Mouse (Mus musculus) limb, embryonic 13.5 days (tissue): ENCODE data around the gene Psmd9. TPM values are rescaled to one million over a fixed set of nuclear protein-coding genes. Genes with fewer than 3 reads are reported as not detected.

ENCODE experiments used
- ATAC-seq: fragments of 200-750 bp; cut with Nextera tagmentation; 2 replicates; pipeline ENCODE4 v1.8.0; 2017; ENCODE audit warnings: low read depth, moderate number of reproducible peaks, moderate TSS enrichment; ENCODE audit not compliant: low FRiP score
- H3K27ac ChIP-seq: fragments of 300-500 bp; sonication (generic); 2 replicates; pipeline ENCODE4 v1.5.1; 2015; ENCODE audit warnings: inconsistent platforms, mild to moderate bottlenecking, moderate library complexity
- H3K27me3 ChIP-seq: fragments of 300-500 bp; sonication (generic); 2 replicates; pipeline ENCODE4 v1.6.1; 2015; ENCODE audit warnings: mild to moderate bottlenecking, inconsistent platforms
- H3K36me3 ChIP-seq: fragments of 300-500 bp; sonication (generic); 2 replicates; pipeline ENCODE4 v1.6.1; 2015; ENCODE audit warnings: inconsistent platforms, mild to moderate bottlenecking, moderate library complexity
- H3K4me1 ChIP-seq: fragments of 300-500 bp; sonication (generic); 2 replicates; pipeline ENCODE4 v1.6.1; 2015; ENCODE audit warnings: inconsistent platforms
- H3K4me2 ChIP-seq: fragments of 300-500 bp; sonication (generic); replicated peaks from 2 replicates; pipeline ENCODE4 v1.6.1; 2015; ENCODE audit warnings: inconsistent platforms, mild to moderate bottlenecking, moderate library complexity
- H3K4me3 ChIP-seq: fragments of 300-500 bp; sonication (generic); 2 replicates; pipeline ENCODE4 v1.5.1; 2015; ENCODE audit warnings: moderate library complexity, mild to moderate bottlenecking, inconsistent platforms
- H3K9ac ChIP-seq: fragments of 300-500 bp; sonication (generic); 2 replicates; pipeline ENCODE4 v1.6.1; 2015; ENCODE audit warnings: mild to moderate bottlenecking, inconsistent platforms
- H3K9me3 ChIP-seq: fragments of 300-500 bp; sonication (generic); 2 replicates; pipeline ENCODE4 v1.6.1; 2016; ENCODE audit warnings: inconsistent platforms
- WGBS: fragments of 180-500 bp; shearing (Covaris S2); methylation state at CpG from one replicate; pipeline ENCODE4 v1.1.7; 2015; 5-methylcytosine and 5-hydroxymethylcytosine counted together
- polyA plus RNA-seq: library from polyadenylated mRNA; unstranded; fragments of >200 nt; fragmentation: Nextera tagmentation; extraction: Ambion mirVana; gene quantifications from 2 replicates; pipeline ENCODE4 v1.2.1, GENCODE M21; 2015

Psmd9 gene
- polyA plus RNA-seq, 1 experiment from 2014 or later, result 104 TPM

DNA sequence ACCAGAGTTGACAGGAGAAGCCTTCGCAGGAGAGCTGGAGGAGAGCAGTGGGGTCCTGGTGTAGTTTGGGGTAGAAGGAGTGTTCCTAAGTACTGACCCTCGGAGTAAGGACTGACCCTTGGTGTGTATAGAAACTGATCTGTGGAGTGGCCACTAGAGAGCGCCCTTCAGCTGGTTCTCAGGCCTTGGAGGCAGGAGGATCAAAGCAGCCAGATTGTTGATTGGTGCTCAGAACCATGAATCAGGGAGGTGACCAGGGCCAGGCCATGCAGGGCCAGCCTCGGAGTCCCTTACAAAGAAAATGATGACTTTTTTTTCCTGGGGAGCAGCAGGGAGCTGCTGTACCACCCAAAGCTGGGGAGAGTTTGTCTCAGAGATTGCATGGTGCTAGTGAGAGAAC is 76.3 kb downstream of the Psmd9 start:
- Histone ChIP-seq H3K27me3 (no peaks in the 10 kb centered on the region), H3K36me3 (peaks cover 58% of the 10 kb centered on the region)
- no peak for ATAC-seq

DNA sequence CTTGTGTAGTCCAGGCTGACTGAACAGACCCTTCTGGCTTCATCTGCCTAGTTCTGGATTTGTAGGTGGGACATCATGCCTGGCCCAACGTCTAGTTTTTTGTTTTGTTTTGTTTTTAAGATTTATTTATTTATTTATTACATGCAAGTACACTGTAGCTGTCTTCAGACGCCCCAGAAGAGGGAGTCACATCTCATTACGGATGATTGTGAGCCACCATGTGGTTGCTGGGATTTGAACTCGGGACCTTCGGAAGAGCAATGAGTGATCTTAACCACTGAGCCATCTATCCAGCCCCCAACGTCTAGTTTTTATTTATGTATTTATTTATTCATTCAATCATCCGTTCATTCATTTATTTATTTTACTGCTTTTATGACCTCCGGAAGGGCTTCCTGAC is 82.2 kb downstream of the Psmd9 start:
- WGBS, result 69% methylated on average over 8 of the region's 8 CpGs
- peak overlapping the region; percentile 37; the same call in 1 of the 2 replicates for H3K4me3 ChIP-seq

More for the DNA sequence above, 76.3 kb downstream of the Psmd9 start:
- no peak overlapping the region for H3K4me3 ChIP-seq
- no peak overlapping the region for H3K9ac ChIP-seq
- no peaks in the 10 kb centered on the region for H3K9me3 ChIP-seq
- WGBS, result 24% methylated on average over 4 of the region's 4 CpGs
- H3K4me2 ChIP-seq, result no peak overlapping the region
- H3K4me1 ChIP-seq, result peaks cover 11% of the 10 kb centered on the region
- H3K27ac ChIP-seq, result no peak overlapping the region

GRCm38 (mm10) chr5:123251834-123252233 is 82.6 kb downstream of the Psmd9 start, which contains the start of gene Wdr66:
Wdr66 (plus strand) TSS chr5:123252102.
- Histone ChIP-seq H3K4me1 (peaks cover 18% of the 10 kb centered on the region), H3K4me3 (peak within 1 kb of the TSS; percentile 37), H3K9me3 (no peaks in the 10 kb centered on the region), H3K27me3 (no peaks in the 10 kb centered on the region; the same call in 1 of the 2 replicates), H3K36me3 (peaks cover 14% of the 10 kb centered on the region), H3K4me2 (peak within 1 kb of the TSS; percentile 68), H3K27ac (no peak within 1 kb of the TSS), H3K9ac (peak within 1 kb of the TSS; percentile 31)
- 2% methylated on average over 18 of the region's 18 CpGs for WGBS
- ATAC-seq, result peak; percentile 86

More for the DNA sequence above, 82.2 kb downstream of the Psmd9 start:
- H3K27ac ChIP-seq, result no peak overlapping the region
- H3K9me3 ChIP-seq, result no peaks in the 10 kb centered on the region
- H3K4me1 ChIP-seq, result peaks cover 15% of the 10 kb centered on the region
- H3K4me2 ChIP-seq, result peak overlapping the region; percentile 68
- peaks cover 14% of the 10 kb centered on the region for H3K36me3 ChIP-seq
- H3K9ac ChIP-seq, result 0 out of 2 replicates have a peak overlapping the region, but pooled peaks have one; percentile 31
- H3K27me3 ChIP-seq, result no peaks in the 10 kb centered on the region; the same call in 1 of the 2 replicates
- ATAC-seq, result no peak

DNA sequence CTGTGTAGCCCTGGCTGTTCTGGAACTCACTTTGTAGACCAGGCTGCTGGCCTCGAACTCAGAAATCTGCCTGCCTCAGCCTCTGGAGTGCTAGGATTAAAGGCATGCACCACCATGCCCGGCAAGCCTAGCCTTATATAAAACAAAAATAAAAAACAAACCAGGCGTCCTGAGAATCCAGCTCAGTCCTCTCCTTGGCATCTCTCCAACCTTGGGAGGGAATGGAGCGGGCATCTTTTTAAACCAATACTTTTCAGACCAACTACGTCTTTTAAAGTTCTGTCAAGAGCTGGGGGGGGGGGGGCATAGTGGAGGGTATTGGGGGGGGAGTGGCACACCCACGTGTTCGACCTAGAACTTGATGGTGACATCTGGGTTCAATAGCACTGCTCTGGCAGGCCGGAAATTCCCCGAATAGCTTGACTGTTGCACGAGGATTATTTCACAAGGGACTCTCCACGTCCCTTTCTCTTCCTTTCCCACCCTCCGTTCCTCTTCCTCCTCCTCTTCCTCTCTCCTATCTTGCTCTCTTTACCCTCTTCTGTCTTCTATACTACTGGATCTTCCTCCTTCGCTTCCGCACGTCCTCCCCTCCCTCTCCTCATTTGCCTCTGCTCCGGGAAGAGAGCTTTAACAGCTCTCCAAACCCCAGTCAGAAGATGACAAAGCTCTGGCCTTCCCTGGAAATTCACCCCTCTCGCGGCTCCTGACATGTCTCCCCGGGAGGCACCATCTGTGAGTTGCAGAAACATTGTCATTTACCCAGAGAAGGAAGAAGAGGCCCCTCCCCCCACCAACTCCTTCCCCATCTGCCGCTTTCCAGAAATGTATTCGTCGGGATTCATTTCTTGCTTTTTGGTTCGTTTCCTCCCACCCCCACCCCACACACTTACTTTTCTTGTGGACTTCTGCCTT is 87.9 kb downstream of the Psmd9 start:
- peak overlapping the region; percentile 78 for H3K27ac ChIP-seq
- WGBS, result 15% methylated on average over 23 of the region's 23 CpGs
- peak overlapping the region; percentile 53 for H3K9ac ChIP-seq
- H3K4me2 ChIP-seq, result peak overlapping the region; percentile 57
- H3K36me3 ChIP-seq, result no peaks in the 10 kb centered on the region
- H3K27me3 ChIP-seq, result no peaks in the 10 kb centered on the region; the same call in 1 of the 2 replicates
- no peaks in the 10 kb centered on the region for H3K9me3 ChIP-seq
- peaks cover 19% of the 10 kb centered on the region for H3K4me1 ChIP-seq
- no peak for ATAC-seq
- peak overlapping the region; percentile 29 for H3K4me3 ChIP-seq

DNA sequence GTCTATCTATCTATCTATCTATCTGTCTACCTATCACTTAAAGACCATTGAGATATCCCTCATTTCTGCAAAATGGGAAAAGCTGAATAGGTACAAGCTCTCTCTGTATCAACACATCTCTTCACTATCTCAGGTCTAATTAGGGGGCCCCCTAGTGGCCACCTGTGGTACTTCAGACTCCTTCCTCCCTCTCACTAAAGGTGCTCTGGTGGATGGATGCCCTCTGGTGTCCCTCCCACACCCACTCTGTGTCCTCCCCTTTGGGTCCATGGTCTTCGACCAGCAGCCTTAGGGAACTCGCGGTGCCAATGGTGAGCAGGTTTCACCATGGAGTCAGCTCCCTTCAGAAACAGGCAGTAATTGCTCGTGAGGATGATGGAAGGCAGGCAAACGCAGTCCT is 89.8 kb downstream of the Psmd9 start:
- H3K4me3 ChIP-seq, result no peak overlapping the region
- peaks cover 18% of the 10 kb centered on the region for H3K4me1 ChIP-seq
- H3K36me3 ChIP-seq, result no peaks in the 10 kb centered on the region
- 44% methylated on average over 5 of the region's 5 CpGs for WGBS
- no peaks in the 10 kb centered on the region for H3K27me3 ChIP-seq
- no peak overlapping the region for H3K9ac ChIP-seq
- H3K4me2 ChIP-seq, result no peak overlapping the region
- no peak for ATAC-seq
- H3K27ac ChIP-seq, result no peak overlapping the region
- no peaks in the 10 kb centered on the region for H3K9me3 ChIP-seq

DNA sequence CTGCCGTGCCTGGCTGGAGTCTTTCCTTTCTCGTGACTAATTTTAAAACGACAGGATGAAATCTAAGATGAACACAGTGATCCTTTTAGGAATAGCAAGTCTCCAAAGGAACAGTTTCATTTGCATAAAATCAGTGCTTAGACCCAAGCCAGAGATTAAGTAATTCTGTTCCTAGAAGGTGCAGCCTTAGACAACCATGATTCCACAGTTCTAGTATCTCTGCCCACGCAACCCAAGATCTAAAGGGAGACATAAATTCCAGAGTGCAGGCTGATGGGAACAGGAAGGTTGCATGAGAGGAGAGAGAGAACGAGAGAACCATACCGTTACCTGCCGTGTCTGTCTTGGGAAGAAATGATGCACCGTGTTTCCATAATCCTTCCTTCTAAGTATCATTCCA is 91.5 kb downstream of the Psmd9 start:
- no peak overlapping the region for H3K4me2 ChIP-seq
- H3K4me3 ChIP-seq, result no peak overlapping the region
- H3K9ac ChIP-seq, result no peak overlapping the region
- H3K9me3 ChIP-seq, result no peaks in the 10 kb centered on the region
- ATAC-seq, result no peak
- peaks cover 18% of the 10 kb centered on the region for H3K4me1 ChIP-seq
- no peaks in the 10 kb centered on the region for H3K27me3 ChIP-seq
- H3K27ac ChIP-seq, result no peak overlapping the region
- no peaks in the 10 kb centered on the region for H3K36me3 ChIP-seq
- WGBS, result 77% methylated on average over 8 of the region's 8 CpGs

GRCm38 (mm10) chr5:123266909-123267308 is 97.7 kb downstream of the Psmd9 start:
- WGBS, result 79% methylated on average over 3 of the region's 3 CpGs

DNA sequence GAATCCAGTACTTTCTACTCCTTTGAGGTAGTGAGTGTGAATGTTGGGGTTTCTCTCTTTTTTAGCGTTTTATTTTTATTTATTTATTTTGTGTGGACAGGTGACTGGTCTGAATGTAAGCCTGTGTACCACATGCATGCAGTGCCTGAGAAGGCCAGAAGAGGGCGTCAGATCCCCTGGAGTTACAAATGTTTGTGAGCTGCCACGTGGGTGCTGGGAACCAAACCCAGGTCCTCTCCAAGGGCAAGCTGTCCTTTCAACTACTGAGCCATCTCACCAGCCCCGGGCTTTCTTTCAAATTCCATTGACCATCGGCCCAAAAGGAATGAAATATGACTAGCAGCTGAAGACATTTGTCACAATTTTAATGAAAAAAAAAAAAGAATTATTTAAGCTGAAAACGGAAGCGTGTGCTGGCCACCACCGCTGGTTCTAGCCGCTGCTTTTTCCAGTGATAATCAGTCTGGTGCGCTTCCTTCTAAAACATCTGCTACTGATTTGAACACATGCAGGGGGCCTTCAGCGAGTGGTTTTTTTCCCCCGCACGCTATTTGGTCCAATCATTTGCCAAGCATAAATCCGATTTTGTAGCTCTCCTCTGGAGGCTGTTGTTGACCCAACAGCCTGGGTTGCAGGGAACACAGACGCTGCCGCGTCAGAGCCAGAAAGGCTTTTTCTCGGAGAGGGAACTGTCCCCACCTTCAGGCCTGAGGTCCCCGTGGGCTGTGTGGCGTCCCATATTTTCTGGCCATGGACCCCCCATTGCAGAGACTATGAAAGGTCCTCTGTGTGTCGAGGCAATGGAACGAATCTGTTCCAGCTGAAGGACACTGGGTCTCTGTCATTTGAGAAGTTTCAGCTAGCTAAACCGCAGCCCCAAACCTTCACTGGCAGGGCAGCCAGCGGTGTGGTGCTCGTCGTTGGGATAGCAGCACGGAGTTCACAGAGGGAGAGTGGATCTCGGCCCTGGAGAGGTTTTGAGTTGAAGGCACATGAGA is 99.6 kb downstream of the Psmd9 start:
- no peak overlapping the region; the same call in 1 of the 2 replicates for H3K4me3 ChIP-seq
- peak overlapping the region; percentile 33; the same call in 1 of the 2 replicates for H3K27ac ChIP-seq

More at GRCm38 (mm10) chr5:123266909-123267308, 97.7 kb downstream of the Psmd9 start:
- Histone ChIP-seq H3K9me3 (peaks cover 2% of the 10 kb centered on the region; the same call in 1 of the 2 replicates), H3K4me1 (0 out of 2 replicates have a peak, but pooled peaks cover 5% of the 10 kb centered on the region), H3K4me2 (no peak overlapping the region), H3K4me3 (no peak overlapping the region), H3K27ac (no peak overlapping the region), H3K27me3 (no peaks in the 10 kb centered on the region), H3K36me3 (no peaks in the 10 kb centered on the region), H3K9ac (no peak overlapping the region)
- ATAC-seq, result no peak

DNA sequence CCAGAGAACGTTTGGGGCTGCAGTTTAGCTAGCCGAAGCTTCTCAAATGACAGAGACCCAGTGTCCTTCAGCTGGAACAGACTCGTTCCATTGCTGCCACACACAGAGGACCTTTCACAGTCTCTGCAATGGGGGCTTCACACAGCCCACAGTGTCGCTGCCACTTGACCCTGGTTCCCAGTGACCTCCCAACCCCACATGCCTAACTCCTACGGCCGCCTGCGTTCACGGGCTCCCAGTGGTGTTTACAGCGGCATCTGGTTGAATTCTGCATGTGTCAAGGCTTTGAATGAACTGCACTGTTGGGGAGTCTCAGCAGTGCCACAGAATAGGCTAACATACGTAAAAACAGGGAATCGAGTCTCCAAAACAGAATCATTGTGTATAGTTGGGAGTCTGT is 101.7 kb downstream of the Psmd9 start:
- Histone ChIP-seq H3K27ac (no peak overlapping the region), H3K4me1 (0 out of 2 replicates have a peak, but pooled peaks cover 5% of the 10 kb centered on the region), H3K9ac (no peak overlapping the region)

More for the DNA sequence above, 99.6 kb downstream of the Psmd9 start:
- no peaks in the 10 kb centered on the region for H3K36me3 ChIP-seq
- peaks cover 2% of the 10 kb centered on the region; the same call in 1 of the 2 replicates for H3K9me3 ChIP-seq
- H3K9ac ChIP-seq, result 0 out of 2 replicates have a peak overlapping the region, but pooled peaks have one; percentile 8
- H3K4me1 ChIP-seq, result 0 out of 2 replicates have a peak, but pooled peaks cover 5% of the 10 kb centered on the region
- WGBS, result 47% methylated on average over 28 of the region's 28 CpGs
- peak overlapping the region; percentile 39 for H3K4me2 ChIP-seq
- no peak for ATAC-seq
- no peaks in the 10 kb centered on the region for H3K27me3 ChIP-seq

GRCm38 (mm10) chr5:123272927-123273326 is 103.7 kb downstream of the Psmd9 start:
- no peak for ATAC-seq
- H3K9ac ChIP-seq, result no peak overlapping the region
- H3K4me3 ChIP-seq, result no peak overlapping the region
- H3K27ac ChIP-seq, result no peak overlapping the region
- H3K9me3 ChIP-seq, result peaks cover 2% of the 10 kb centered on the region; the same call in 1 of the 2 replicates
- no peaks in the 10 kb centered on the region for H3K27me3 ChIP-seq
- H3K4me1 ChIP-seq, result 0 out of 2 replicates have a peak, but pooled peaks cover 5% of the 10 kb centered on the region
- H3K4me2 ChIP-seq, result no peak overlapping the region
- 67% methylated on average over 5 of the region's 5 CpGs for WGBS
- no peaks in the 10 kb centered on the region for H3K36me3 ChIP-seq

More for the DNA sequence above, 101.7 kb downstream of the Psmd9 start:
- Histone ChIP-seq H3K27me3 (no peaks in the 10 kb centered on the region), H3K36me3 (no peaks in the 10 kb centered on the region), H3K9me3 (peaks cover 2% of the 10 kb centered on the region; the same call in 1 of the 2 replicates), H3K4me2 (no peak overlapping the region), H3K4me3 (no peak overlapping the region)
- WGBS, result 61% methylated on average over 11 of the region's 11 CpGs
- ATAC-seq, result no peak; the same call in 1 of the 2 replicates

- no peaks in the 10 kb centered on the region for H3K27me3 ChIP-seq
- no peak overlapping the region for H3K9ac ChIP-seq
- H3K27ac ChIP-seq, result no peak overlapping the region
- H3K4me2 ChIP-seq, result no peak overlapping the region
- H3K36me3 ChIP-seq, result no peaks in the 10 kb centered on the region
- no peaks in the 10 kb centered on the region for H3K4me1 ChIP-seq
- ATAC-seq, result no peak
- no peaks in the 10 kb centered on the region for H3K9me3 ChIP-seq
- 80% methylated on average over 9 of the region's 9 CpGs for WGBS
- H3K4me3 ChIP-seq, result no peak overlapping the region
These were observed 107.6 kb downstream of the Psmd9 start for GRCm38 (mm10) chr5:123276636-123277341.
